Mouse (Mus musculus) NIH3T3 (cell line): ENCODE results near the gene Adgrl1.

Source experiments
- DNase-seq: peaks from one replicate; pipeline ENCODE4 v3.0.0-alpha.2; 2012; ENCODE audit warnings: low read depth

Gene Adgrl1

DNA sequence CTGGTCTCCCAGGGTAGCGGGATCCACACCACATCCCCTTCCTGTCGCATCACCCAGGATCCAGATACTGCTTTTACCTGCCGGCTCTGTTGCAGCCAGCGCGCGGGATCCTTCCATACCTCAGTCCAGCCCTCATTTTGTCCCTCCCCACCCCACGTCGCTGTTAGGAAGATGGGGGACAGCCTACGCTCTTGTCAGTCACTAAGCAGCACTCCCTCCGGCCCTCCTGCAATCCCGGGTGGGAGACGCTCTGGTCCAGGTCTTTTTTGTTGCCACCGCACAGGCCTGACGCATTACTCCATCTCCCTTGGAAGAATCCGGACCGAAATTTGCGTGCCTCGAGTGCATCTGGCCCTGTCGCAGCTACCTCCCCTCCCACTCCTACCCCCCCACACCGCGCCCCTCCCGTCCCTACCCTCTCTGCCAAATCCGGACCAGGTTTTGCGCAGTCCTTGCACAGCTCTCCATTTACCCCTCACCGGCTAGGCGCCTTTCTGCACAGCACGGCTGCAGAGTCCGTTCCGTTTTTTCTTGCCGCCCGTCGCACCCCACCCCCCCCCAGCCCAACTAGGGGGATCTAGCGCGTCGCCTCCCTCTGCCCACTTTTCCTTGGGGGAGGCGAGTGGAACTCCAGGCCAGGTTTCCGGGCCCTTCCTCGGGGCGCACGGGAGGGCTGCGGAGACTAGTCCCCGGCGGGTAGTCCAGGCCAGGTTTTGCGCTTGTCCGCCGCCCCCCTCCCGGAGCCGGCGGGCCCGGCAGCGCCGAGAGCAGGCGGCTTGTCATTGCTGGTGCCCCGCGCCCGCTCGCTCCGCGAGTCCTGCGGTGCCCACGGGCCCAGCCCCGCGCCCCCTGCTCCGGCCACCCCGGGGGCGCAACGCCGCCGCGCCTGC, at the start of gene Adgrl1:
Adgrl1 (plus strand) TSS at position 743 of the 890 bp plus-strand sequence.
- DNase-seq, result peak; percentile 96

DNA sequence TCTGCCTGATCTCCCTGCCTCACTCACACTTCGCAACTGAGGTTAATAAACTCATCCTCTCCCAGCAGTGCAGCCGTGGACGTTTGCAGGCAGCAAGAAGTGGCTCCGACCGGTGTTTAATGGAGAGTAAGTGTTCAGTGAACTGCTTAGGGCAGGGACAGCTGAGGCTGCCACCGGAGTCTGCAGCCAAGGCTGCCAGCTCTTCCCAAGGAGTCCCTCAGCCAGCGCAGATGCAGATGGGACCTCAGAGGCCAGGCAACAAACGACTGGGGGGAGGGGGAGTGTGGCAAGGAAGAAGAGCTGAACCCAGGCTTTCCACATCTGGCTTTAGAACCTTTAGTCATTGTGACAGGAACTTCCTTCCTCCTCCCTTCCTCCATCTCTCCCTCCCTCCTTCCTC, 47.6 kb upstream of the Adgrl1 start:
- no peak for DNase-seq

DNA sequence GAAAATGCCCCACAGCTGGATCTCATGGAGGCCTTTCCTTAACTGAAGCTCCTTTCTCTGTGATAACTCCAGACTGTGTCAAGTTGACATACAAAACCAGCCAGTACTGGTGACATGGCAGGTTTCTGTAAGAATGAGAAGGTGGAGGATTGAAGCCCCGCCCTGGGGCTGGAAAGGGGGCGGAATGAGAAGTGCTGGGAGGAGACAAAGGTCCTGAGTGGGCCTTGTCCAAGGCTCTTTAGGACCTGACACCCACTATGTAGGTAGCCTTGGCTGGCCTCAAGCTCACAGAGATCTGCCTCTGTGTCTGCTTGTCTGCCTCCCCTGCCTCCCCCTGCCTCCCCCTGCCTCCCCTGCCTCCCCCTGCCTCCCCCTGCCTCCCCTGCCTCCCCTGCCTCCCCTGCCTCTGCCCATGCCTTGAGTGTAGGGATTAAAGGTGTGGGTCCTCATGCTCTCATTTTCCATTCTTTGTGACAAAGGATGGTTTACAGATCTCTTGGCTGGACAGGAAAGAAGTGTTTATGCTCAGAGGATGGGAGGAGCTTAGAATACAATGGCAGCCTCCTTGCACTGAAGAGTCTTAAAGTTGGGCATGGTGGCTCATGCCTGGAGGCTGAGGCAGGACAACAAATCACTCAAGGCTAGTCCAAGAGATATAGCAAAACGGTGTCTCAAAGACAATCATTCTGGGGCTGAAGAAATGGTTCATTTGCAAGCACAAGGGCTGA, 46.4 kb upstream of the Adgrl1 start:
- DNase-seq, result no peak

DNA sequence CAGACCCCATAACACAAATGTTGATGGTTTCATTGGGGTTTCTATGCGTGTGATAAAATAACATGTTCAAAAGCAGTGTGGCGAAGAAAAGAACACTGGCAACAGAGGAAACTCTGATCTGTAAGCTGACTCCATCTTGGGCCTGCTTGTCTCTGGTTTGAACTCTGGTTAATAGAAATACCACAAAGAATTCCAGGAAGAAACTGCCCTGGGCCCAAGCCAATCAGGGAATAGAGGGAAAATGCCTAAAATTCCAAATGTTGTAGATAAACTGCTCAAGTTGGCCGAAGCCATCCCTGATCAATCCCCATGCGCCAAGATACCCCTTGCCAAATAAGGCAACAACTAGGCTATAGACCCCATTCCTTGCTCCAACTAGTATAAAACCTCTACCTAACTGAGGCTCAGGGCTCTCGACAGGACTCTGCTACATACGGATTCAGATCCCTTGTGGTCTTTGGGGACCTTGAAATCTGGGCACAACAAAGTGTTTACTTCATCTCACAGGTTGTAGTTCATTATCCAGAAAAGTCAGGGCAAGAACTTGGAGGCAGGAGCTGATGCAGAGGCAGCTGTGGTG, 43.3 kb upstream of the Adgrl1 start:
- peak; percentile 81 for DNase-seq

DNA sequence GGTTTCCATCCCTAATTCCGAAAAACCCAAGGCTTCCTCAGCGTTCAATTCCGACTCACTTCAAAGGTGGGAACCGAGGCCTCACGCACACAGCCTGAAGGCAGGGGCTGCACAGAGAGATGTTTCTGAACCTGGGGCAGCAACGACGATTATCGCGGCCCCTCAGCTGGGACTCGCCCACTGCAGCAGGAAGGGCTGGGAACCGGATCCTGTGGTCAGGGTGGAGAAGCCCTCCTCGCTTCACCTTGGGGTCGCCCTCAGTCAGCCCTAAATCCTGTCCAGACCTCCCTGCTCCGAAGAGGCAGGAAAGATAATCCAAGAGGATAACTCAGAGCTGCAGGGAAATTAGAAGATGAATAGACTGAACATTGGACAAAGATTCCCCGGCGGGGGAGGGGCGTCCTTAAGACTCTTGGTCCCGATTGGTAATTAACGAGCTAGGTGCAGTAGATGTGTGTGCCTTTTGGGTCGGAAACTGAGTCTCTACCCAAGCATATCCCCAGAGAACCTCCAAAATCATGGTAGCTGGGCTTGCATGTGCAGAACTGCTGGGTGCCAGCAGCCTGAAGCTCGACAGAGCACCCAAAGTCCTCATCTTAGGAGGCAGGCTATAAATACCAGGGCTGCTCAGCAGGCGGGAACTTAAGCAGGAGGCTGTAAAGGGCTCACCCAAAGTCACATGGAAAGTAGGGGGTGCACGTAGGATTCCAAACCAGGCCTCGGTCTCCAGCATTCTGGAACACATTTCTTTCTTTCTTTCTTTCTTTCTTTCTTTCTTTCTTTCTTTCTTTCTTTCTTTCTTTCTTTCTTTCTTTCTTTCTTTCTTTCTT, 37.3 kb upstream of the Adgrl1 start:
- no peak for DNase-seq

DNA sequence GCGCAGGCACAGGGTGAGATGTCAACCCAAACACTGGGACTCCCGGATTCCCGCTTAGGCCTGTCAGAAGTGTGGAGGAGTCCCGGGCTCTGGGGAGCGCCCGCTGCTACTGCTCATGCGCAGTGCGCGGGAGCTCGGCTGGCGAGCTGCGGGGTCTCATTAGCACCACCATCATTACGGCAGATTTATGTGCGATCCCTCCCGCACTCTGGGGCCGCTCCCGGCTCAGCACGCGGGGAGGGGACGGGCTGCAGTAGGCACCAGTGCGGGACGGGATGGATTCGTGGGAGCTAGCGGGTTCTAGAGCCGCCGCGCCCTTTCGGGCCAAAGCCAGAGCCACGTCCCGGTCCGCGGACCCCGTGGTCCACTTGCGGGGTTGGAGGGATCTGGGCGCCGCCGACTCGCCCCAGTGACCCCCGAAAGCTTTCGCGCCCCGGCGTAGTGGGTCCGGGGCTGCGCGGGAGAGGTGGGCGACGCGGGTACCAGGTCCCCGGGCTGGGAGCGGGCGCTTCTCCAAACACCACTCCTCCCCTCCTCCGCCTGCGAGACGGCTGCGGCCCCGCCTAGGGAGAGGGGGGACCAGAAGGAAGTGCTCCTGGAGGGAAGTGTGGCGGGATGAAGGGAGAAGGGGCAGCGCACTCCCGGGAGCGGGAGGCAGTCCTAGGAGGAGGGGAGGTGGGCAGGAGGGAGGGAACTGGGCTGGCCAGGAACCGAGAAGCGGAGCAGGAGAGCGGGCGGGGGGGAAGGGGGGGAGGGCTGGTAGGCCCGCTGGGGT, 24.8 kb upstream of the Adgrl1 start:
- DNase-seq, result peak; percentile 62

DNA sequence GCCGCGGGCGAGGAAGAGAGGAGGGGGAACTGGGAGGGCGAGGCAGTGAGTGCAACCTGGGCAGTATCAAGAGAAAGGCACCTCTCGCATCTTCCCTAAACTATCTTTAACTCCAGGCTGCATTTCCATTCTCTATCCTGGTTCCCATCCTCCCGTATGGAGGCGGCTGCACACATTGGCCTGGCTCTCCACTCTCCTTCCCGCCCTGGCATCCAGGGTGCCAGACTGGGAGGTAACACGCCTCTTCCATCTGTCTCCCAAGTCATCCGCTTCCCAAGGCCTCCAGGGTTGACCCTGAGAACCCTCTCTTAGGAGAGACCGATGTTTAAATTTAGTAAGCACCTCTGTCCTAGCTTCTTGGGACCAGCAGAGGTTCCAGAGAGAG, 24.3 kb upstream of the Adgrl1 start:
- DNase-seq, result no peak

DNA sequence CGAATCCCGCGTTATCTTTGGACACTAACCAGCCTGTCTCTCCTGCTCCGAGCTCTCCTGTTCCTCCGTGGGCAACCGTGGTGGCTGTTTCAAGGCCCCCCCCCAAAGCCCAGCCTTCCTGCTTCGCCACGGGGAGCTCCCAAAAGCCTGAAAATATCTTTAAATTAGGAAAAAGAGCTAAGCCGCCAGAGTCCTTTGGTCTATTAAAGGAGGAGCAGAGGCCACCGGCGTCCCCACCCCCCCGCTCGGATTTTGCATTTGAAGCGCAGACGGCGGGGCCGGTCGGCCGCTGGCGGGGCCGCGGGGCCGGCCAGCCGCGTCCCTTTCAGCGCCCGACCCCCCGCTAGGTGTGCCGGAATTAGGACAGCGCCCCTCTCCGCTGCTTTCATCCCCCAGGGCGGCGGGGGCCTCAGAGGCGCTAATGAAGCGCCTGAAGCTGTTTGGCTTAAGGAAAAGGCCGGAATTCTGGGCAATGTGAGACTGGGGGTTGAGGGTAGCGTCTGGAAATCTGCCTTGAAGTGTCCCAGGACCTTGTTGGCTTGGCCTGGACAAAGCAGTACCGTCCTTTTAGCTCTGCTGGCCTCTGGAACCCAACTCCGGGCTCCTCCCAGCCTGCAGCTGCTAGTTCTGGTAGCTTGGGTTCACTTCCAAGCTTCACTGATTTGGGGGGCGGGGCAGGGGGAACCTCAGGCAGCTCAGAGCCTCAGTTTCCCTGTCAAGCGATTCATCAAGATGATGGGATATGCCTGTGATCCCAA, 23.6 kb upstream of the Adgrl1 start:
- DNase-seq, result no peak

DNA sequence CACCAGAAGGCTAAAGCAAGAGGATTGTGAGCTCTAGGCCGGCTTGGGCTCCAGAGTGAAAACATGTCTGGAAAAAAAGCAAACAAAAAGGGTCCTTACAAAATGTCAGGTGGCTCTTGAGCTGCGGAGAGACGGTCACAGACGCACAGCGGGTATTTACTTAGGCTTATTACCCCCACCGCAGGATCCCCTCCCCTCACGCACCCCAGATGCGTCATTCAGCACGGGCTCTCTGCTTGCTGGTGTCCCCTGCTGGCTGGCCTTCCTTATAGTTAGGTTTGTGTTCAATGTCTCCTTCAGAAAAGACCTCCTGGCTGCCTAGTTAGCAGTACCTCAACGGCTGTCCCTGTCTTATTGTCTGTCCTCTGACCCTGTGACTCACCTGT, 23.1 kb upstream of the Adgrl1 start:
- DNase-seq, result no peak

DNA sequence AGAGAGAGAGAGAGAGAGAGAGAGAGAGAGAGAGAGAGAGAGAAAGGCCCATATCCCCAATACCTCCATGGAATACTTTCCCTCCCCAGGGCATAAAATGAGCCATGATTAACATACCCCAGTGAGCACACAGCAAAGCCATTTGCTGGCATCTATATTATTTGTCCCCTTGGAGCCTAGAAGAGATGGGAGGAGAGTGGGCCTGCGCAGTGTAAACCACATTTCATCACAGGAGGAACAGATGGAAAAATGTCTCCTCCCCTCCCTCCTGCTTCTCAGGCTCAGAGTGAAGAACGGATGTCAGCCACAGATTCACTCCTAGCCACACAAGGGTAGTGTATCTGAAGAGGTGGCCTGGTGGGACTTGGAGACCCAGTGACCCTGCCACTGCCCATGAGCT, 11.5 kb upstream of the Adgrl1 start:
- DNase-seq, result no peak

DNA sequence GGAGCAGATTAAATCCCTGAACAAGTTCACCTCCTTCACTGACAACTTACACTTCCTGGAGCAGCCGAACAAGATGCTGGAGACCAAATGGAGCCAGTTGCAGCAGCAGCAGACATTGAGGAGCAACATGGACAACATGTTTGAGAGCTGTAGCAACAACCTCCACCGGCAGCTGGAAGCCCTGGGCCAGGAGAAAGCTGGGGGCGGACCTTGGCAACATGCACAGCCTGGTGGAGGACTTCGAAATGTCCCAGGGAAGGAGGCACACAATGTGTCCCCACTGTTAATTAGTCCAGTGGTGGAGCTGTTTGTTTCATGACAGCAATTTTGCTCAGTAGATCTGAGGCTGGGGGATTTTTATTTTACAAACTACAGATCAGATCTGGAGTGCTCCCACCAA, 7.8 kb upstream of the Adgrl1 start:
- no peak for DNase-seq

DNA sequence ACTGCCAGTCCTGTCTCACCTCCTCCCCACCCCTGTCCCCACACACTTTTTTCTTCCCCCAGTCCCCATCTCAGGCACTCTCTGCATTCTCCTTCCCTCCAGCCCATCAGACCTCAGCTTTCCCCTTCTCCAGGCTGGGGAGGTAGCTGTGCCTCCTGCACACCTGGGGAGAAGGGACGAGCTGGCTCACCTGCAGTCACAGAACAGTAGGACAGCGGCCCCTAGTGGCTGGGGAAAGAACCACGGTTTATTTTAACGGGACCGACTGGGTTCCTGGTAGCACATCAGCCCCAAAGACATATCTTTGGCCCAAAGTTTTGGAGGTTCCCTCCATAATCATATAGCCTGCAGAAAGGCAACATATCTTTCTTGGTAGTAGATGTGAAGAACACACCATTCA, 6.0 kb upstream of the Adgrl1 start:
- DNase-seq, result peak; percentile 80

DNA sequence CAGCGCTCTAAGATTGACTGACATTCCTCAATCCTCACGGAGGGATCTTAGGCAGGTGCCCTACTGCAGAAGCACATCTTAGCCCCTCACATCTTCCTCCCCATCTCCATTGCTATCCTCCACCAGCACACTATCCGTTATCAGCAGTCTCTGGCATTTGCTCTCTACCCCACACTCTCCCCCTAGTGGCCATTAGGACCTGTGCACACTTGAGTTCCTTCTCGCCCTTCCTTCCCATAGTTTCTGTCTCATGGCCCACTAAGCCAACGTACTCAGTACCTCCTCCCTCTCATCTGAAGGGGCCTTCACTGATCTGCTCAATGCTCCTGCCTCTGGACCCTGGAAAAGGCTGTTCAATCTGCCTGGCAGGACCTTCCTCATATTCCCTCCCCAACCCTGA, 4.0 kb upstream of the Adgrl1 start:
- DNase-seq, result peak; percentile 75

DNA sequence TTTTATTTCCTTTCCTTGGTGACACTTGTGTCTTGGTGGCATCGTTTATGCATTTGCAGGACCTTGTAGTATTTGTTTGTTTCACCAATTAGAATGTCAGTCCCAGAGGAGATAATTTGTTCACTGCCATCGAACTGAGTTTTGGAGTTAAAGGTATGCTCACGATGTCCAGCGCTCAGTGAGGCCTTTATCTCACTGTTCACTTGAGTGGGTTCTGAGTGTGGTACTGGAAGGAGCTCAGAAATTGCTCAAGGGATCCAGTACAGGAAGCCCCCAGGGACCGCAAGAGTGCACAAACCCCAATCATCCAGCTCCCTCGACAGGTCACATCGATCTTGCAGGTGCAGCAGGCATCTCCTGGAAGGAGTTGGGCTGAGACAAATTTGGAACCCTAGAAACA, 3.4 kb upstream of the Adgrl1 start:
- no peak for DNase-seq

DNA sequence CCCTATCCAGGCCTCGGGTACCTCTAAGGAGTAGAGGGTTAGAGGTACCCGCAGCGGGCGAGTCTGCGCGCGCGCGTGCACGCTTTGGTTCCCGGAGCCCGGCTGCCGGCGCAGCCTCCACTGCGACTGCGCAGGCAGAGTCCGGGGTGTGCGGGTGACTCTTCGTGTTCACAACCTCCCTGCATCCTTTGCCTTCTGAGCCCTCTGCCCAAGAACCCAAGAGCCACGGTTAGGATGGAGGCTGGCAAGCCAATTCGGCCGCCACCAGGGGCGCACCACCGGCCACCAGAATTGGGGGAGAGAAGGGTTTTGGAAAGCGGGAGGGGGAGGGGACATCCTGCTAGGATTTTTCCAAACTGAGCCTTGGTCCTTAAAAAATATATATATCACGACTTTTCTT, 2.7 kb upstream of the Adgrl1 start:
- DNase-seq, result peak; percentile 59

DNA sequence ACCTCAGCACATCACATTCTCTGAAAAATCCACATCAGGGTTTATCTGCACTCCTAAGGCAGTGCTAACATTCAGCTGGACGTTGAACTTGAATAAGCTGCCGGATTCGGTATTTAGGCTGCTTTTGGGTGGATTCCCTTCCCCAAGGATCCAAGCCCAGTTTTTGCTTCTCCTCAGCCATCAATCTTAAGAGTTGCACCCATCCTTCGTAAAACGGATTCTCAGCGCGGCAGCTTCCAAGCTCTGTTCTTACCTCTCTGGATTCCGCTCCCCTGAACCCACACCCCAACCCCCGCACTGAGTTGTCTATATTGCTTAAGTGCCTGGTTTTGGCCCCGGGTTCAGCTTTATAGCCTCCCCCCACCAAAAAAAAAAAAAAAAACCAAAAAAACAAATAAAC, 1.4 kb upstream of the Adgrl1 start:
- DNase-seq, result peak; percentile 44

DNA sequence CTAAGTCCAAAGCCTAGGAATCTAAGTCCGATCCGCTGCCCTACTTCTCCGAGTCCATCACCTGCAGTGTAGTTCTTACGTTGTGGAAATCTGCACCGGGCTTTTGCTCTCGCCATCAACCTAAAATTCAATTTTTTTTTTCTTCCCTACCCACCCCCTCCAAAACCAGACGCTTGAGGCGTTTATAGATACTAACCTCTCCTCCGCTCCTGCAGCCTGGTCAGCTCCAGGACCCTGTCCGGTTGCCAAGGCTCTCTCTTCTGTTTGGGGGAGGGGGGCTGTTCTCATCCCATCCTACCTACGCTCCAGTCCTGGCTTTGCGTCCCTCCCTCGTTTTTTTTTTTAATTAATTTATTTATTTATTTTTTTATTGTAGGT, 931 bp upstream of the Adgrl1 start:
- DNase-seq, result peak; percentile 87

DNA sequence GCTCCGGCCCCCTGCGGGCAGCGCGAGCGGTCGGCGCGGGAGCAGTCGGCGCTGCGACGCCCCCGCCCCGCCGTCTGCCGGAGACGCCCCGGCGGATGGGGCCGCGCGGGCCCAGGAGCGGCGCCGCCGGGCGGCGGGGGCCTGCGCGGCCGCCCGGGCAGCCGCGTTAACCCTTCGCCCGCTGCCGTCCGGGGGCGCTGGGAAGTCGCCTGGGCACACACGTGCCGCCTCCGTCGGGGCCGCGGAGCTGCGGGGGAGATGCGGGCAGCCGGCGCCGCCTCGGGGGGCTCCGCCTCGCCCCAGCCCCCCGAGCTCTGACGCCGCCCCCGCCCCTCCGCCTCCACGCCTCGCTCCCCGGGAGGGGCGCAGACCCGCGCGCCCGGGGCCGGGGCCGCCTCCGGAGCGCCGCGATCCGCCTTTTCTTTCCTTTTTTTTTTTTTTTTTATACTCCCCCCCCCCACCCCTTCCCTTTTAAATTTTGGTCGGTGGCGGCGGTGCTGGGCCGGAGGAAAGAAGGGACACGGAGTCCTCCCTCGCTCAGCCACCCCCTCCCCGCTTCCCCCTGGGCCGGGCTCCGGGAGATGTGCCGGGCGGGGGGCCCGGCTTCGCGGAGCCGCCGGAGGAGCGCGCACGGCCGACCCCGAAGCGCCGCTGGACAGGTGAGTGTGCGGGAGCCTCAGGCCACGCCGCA, 506 bp downstream of the Adgrl1 start:
- no peak for DNase-seq

DNA sequence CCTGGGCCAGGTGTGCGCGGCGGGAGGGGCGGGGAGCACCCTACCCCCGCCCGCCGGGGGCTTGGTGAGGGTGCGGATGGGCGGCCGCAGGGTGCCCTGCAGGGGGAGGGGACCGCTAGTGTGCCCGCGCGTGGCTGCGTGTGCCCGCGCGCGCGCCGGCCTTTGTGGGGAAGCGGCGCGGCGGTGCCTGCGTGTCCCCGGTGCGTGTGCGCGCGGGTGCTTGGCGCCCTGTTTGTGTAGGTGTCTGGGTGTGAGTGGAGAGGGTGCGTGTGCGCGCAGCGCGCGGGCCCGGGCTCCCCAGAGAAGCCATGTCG, 1.0 kb downstream of the Adgrl1 start:
- peak; percentile 47 for DNase-seq
